Mouse (Mus musculus): ENCODE results near the gene Tmem135. TPM values are rescaled to one million over a fixed set of nuclear protein-coding genes. Genes with fewer than 3 reads are reported as not detected.
A peak's percentile ranks its signal among the peaks of the same experiment; 100 is the strongest.

Gene Tmem135
- total RNA-seq, 2 experiments from 2014 or later, result 62.7 to 70.0 TPM

- no peak for DNase-seq (ENCODE audit: low spot score in 2 of 2)
Measured at GRCm38 (mm10) chr7:89418127-89418653, 14.2 kb upstream of the Tmem135 start.

GRCm38 (mm10) chr7:89417707-89418106 lies 13.7 kb upstream of the Tmem135 start:
- no peak for DNase-seq (ENCODE audit: low spot score in 2 of 2)

- DNase-seq (ENCODE audit: low spot score in 2 of 2), result no peak
Measured at GRCm38 (mm10) chr7:89416027-89416426, 12.0 kb upstream of the Tmem135 start.

GRCm38 (mm10) chr7:89412094-89412493 lies 8.1 kb upstream of the Tmem135 start:
- DNase-seq (ENCODE audit: low spot score in 2 of 2), result no peak

GRCm38 (mm10) chr7:89411346-89411745 lies 7.3 kb upstream of the Tmem135 start:
- DNase-seq (ENCODE audit: low spot score in 2 of 2), result no peak

GRCm38 (mm10) chr7:89410294-89410693 lies 6.3 kb upstream of the Tmem135 start:
- DNase-seq (ENCODE audit: low spot score in 2 of 2), result no peak

GRCm38 (mm10) chr7:89407006-89407940 lies 3.3 kb upstream of the Tmem135 start:
- DNase-seq (ENCODE audit: low spot score in 2 of 2), result no peak

GRCm38 (mm10) chr7:89406011-89406410 lies 2.0 kb upstream of the Tmem135 start:
- no peak for DNase-seq (ENCODE audit: low spot score in 2 of 2)

GRCm38 (mm10) chr7:89404734-89405440 lies 865 bp upstream of the Tmem135 start:
- peak in 1 of 2 experiments; percentile 10 for DNase-seq (ENCODE audit: low spot score in 2 of 2)

GRCm38 (mm10) chr7:89403053-89403972 lies 709 bp downstream of the Tmem135 start:
- DNase-seq (ENCODE audit: low spot score in 2 of 2), result peak; percentile 40 to 66

GRCm38 (mm10) chr7:89401936-89402335 lies 2.1 kb downstream of the Tmem135 start:
- no peak for DNase-seq (ENCODE audit: low spot score in 2 of 2)

- DNase-seq (ENCODE audit: low spot score in 2 of 2), result no peak
Measured at GRCm38 (mm10) chr7:89401136-89401858, 2.7 kb downstream of the Tmem135 start.

GRCm38 (mm10) chr7:89400721-89401120 lies 3.3 kb downstream of the Tmem135 start:
- DNase-seq (ENCODE audit: low spot score in 2 of 2), result no peak

- DNase-seq (ENCODE audit: low spot score in 2 of 2), result no peak
Measured at GRCm38 (mm10) chr7:89397837-89398534, 6.0 kb downstream of the Tmem135 start.

GRCm38 (mm10) chr7:89396386-89396785 lies 7.6 kb downstream of the Tmem135 start:
- no peak for DNase-seq (ENCODE audit: low spot score in 2 of 2)

GRCm38 (mm10) chr7:89395399-89395798 lies 8.6 kb downstream of the Tmem135 start:
- DNase-seq (ENCODE audit: low spot score in 2 of 2), result no peak

- no peak for DNase-seq (ENCODE audit: low spot score in 2 of 2)
Measured at GRCm38 (mm10) chr7:89392825-89393224, 11.2 kb downstream of the Tmem135 start.

- DNase-seq (ENCODE audit: low spot score in 2 of 2), result no peak
Measured at GRCm38 (mm10) chr7:89392388-89392787, 11.6 kb downstream of the Tmem135 start.

- DNase-seq (ENCODE audit: low spot score in 2 of 2), result no peak
Measured at GRCm38 (mm10) chr7:89391831-89392230, 12.2 kb downstream of the Tmem135 start.

GRCm38 (mm10) chr7:89391281-89391680 lies 12.7 kb downstream of the Tmem135 start:
- DNase-seq (ENCODE audit: low spot score in 2 of 2), result no peak

All from layer of hippocampus, adult 18-20 months (tissue).